Mouse (Mus musculus) midbrain, embryonic 10.5 days (tissue): ENCODE data around the gene Pyy. TPM values are rescaled to one million over a fixed set of nuclear protein-coding genes. Genes with fewer than 3 reads are reported as not detected.

Source experiments
- DNase-seq: peaks from one replicate; pipeline ENCODE4 v3.0.0-alpha.2; 2017; ENCODE audit warnings: low spot score
- H3K27ac ChIP-seq: fragments of 300-500 bp; sonication (generic); replicated peaks from 2 replicates; pipeline ENCODE4 v1.5.1; 2016; ENCODE audit warnings: mild to moderate bottlenecking
- H3K27me3 ChIP-seq: fragments of 300-500 bp; sonication (generic); 2 replicates; pipeline ENCODE4 v1.6.1; 2016; ENCODE audit warnings: low read depth, mild to moderate bottlenecking; ENCODE audit not compliant: poor library complexity, severe bottlenecking
- H3K36me3 ChIP-seq: fragments of 300-500 bp; sonication (generic); 2 replicates; pipeline ENCODE4 v1.6.1; 2016; ENCODE audit warnings: mild to moderate bottlenecking, moderate library complexity
- H3K4me1 ChIP-seq: fragments of 300-500 bp; sonication (generic); 2 replicates; pipeline ENCODE4 v1.6.1; 2016
- H3K4me3 ChIP-seq: fragments of 300-500 bp; sonication (generic); 2 replicates; pipeline ENCODE4 v1.5.1; 2016; ENCODE audit warnings: mild to moderate bottlenecking, moderate library complexity
- H3K9me3 ChIP-seq: fragments of 300-500 bp; sonication (generic); replicated peaks from 2 replicates; pipeline ENCODE4 v1.6.1; 2016; ENCODE audit warnings: mild to moderate bottlenecking
- WGBS: fragments of 180-500 bp; shearing (Covaris S2); methylation state at CpG from one replicate; pipeline ENCODE4 v1.1.7; 2016; 5-methylcytosine and 5-hydroxymethylcytosine counted together
- polyA plus RNA-seq: library from polyadenylated mRNA; unstranded; fragments of >200 nt; fragmentation: Nextera tagmentation; extraction: Ambion mirVana; gene quantifications from 2 replicates; pipeline ENCODE4 v1.2.1, GENCODE M21; 2016

Gene Pyy
- polyA plus RNA-seq, 1 experiment from 2014 or later = not detected

- DNase-seq = peak; percentile 82
- 4% methylated on average over 23 of the region's 23 CpGs for WGBS
- H3K4me1 ChIP-seq = peaks cover 11% of the 10 kb centered on the region
- no peaks in the 10 kb centered on the region for H3K9me3 ChIP-seq
- H3K27me3 ChIP-seq = peaks cover 39% of the 10 kb centered on the region
- H3K27ac ChIP-seq = peak overlapping the region; percentile 74
- peaks cover 39% of the 10 kb centered on the region for H3K36me3 ChIP-seq
- peak overlapping the region; percentile 62 for H3K4me3 ChIP-seq
These were observed 46.2 kb downstream of the Pyy start for GRCm38 (mm10) chr11:102061236-102061940.

Other genes with a start within 250 kb of the Pyy start
- 0.11 and 0.30 TPM in 2 replicates for gene Meox1, start 213.5 kb downstream of the Pyy start, polyA plus RNA-seq
- gene Sost, start 140.8 kb downstream of the Pyy start, polyA plus RNA-seq = 0.25 and 0.26 TPM in 2 replicates
- not detected in 2 replicates for gene Cfap97d1, start 123.6 kb downstream of the Pyy start, polyA plus RNA-seq
- 12.2 and 13.1 TPM in 2 replicates for gene Dusp3, start 120.8 kb downstream of the Pyy start, polyA plus RNA-seq
- 13.3 and 16.9 TPM in 2 replicates for gene Mpp3, start 79.4 kb downstream of the Pyy start, polyA plus RNA-seq
- gene Cd300lg, start 66.3 kb downstream of the Pyy start, polyA plus RNA-seq = 0.20 and 0.25 TPM in 2 replicates
- gene Mpp2, start 19.3 kb downstream of the Pyy start, polyA plus RNA-seq = 15.5 and 18.7 TPM in 2 replicates
- gene Ppy, start 6.5 kb downstream of the Pyy start, polyA plus RNA-seq = not detected in 2 replicates
- gene Nags, start 37.7 kb upstream of the Pyy start, polyA plus RNA-seq = 0.10 TPM in 1 of 2 replicates, not detected in the other
- gene Tmem101, start 48.6 kb upstream of the Pyy start, polyA plus RNA-seq = 40.4 and 42.3 TPM in 2 replicates
- 141 and 144 TPM in 2 replicates for gene Lsm12, start 77.5 kb upstream of the Pyy start, polyA plus RNA-seq
- gene G6pc3, start 81.8 kb upstream of the Pyy start, polyA plus RNA-seq = 39.1 and 41.5 TPM in 2 replicates
- gene Hdac5, start 122.3 kb upstream of the Pyy start, polyA plus RNA-seq = 57.3 and 68.9 TPM in 2 replicates
- gene BC030867, start 141.1 kb upstream of the Pyy start, polyA plus RNA-seq = 25.8 and 27.3 TPM in 2 replicates
- 0.05 TPM in 1 of 2 replicates, not detected in the other for gene Asb16, start 160.9 kb upstream of the Pyy start, polyA plus RNA-seq
- 51.3 and 60.5 TPM in 2 replicates for gene Tmub2, start 177.1 kb upstream of the Pyy start, polyA plus RNA-seq
- 13.9 and 16.5 TPM in 2 replicates for gene Atxn7l3, start 188.8 kb upstream of the Pyy start, polyA plus RNA-seq
- gene Ubtf, start 211.9 kb upstream of the Pyy start, polyA plus RNA-seq = 89.6 and 90.3 TPM in 2 replicates